ENCODE assay signal across 10 mouse cellular contexts in the genomic region with DNA sequence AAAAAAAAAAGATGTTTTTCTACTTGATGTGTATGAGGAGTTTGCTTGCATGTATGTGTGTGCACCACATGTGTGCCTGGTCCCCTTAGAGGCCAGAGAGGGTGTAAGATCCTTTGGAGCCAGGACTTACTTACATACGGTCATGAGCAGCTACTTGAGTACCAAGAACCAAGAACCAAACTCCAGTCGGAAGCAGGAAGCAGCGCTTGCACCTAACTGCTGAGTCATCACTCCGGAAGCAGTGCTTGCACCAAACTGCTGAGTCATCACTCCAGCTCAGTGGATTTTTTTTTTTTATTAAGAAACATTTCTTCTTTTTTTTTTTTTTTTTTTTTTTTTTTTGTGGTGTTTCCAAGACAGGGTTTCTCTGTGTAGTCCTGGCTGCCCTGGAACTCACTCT. TPM values are rescaled to one million over a fixed set of nuclear protein-coding genes. Genes with fewer than 3 reads are reported as not detected.
DNase-seq lines count a peak whose midpoint lies in the region; ATAC-seq lines count a peak whose summit lies in the region.
"Had no signal": no experiment of that assay in that cellular context is flagged by ENCODE, and none has a peak within 500 bp of the region (broad histone marks: within the 10 kb centered on the region; RNA-seq: fewer than 3 reads in every experiment).

No protein-coding gene starts in this region.

- no peak overlapping the region for H3K9ac ChIP-seq in liver, embryonic 11.5 days (ENCODE audit: low read depth, low read length)
- H3K9ac ChIP-seq: forebrain, embryonic 15.5 days had no signal

- no peaks in the 10 kb centered on the region for H3K27me3 ChIP-seq in liver, embryonic 11.5 days (replicated peaks; ENCODE audit: control insufficient read depth, insufficient read depth, low read length)
- H3K27me3 ChIP-seq: forebrain, embryonic 15.5 days had no signal

- no peaks in the 10 kb centered on the region for H3K9me3 ChIP-seq in liver, embryonic 11.5 days (ENCODE audit: control insufficient read depth, low read length)
- H3K9me3 ChIP-seq: forebrain, embryonic 15.5 days had no signal

- DNase-seq in liver: peak; percentile 61
- no peak for DNase-seq in liver, embryonic 11.5 days (ENCODE audit: low spot score)
- peak; percentile 78 for DNase-seq in NIH3T3 (ENCODE audit: low read depth)
- DNase-seq in mesoderm, embryonic 11.5 days (ENCODE audit: low read depth, low spot score): peak; percentile 50
- DNase-seq in left cerebral cortex, adult 9 months (ENCODE audit: low spot score in 2 of 2): no peak
- DNase-seq in frontal cortex, postnatal 14 days (ENCODE audit: low spot score in 2 of 2): no peak
- DNase-seq in spleen, adult 12 weeks (ENCODE audit: low spot score): no peak
- DNase-seq: left cerebral cortex, postnatal 4 days had no signal

- H3K4me2 ChIP-seq in liver, embryonic 11.5 days: no peak overlapping the region
- H3K4me2 ChIP-seq: forebrain, embryonic 15.5 days had no signal

- no peak overlapping the region for H3K4me3 ChIP-seq in liver, embryonic 11.5 days (ENCODE audit: low read depth, low read length)
- H3K4me3 ChIP-seq: forebrain, embryonic 15.5 days had no signal

- H3K27ac ChIP-seq in liver, embryonic 11.5 days (ENCODE audit: low read depth, low read length): no peak overlapping the region
- H3K27ac ChIP-seq: forebrain, embryonic 15.5 days had no signal

- ATAC-seq in liver, embryonic 11.5 days (replicated peaks; ENCODE audit: low FRiP score): no peak
- peak; percentile 96 for ATAC-seq in granulocyte monocyte progenitor cell, adult 5-6 weeks (replicated peaks; ENCODE audit: poor library complexity, severe bottlenecking)
- ATAC-seq: forebrain, embryonic 15.5 days had no signal

- peaks cover 3% of the 10 kb centered on the region; the same call in 1 of the 2 replicates for H3K4me1 ChIP-seq in liver, embryonic 11.5 days (replicated peaks; ENCODE audit: control insufficient read depth, insufficient read depth, low read length)

- no peaks in the 10 kb centered on the region for H3K36me3 ChIP-seq in liver, embryonic 11.5 days (ENCODE audit: control insufficient read depth, insufficient read depth, low read length)
- H3K36me3 ChIP-seq: forebrain, embryonic 15.5 days had no signal

- WGBS in liver, embryonic 11.5 days: 49% methylated on average over 4 of the region's 4 CpGs

RNA-seq across cellular contexts. Expression of a gene that starts 27.4 kb away (rescaled TPM):
- polyA plus RNA-seq in liver, embryonic 11.5 days (2014; fragmentation: Nextera tagmentation; extraction: Ambion mirVana): 0.22 and 0.29 TPM in 2 replicates
- total RNA-seq in granulocyte monocyte progenitor cell, adult 5-6 weeks (2014; fragmentation: Nextera tagmentation): not detected in 2 replicates
- total RNA-seq in granulocyte monocyte progenitor cell, adult 5-6 weeks (2017): 0.22 TPM in 1 of 2 replicates, not detected in the other

RNA-seq across cellular contexts. Expression of a gene that starts 33.7 kb away (rescaled TPM):
- polyA plus RNA-seq in liver, embryonic 11.5 days (2014; fragmentation: Nextera tagmentation; extraction: Ambion mirVana): 8.4 and 10.9 TPM in 2 replicates
- 18.0 and 19.5 TPM in 2 replicates for total RNA-seq in granulocyte monocyte progenitor cell, adult 5-6 weeks (2014; fragmentation: Nextera tagmentation)
- total RNA-seq in granulocyte monocyte progenitor cell, adult 5-6 weeks (2017): 5.2 and 8.7 TPM in 2 replicates

RNA-seq across cellular contexts. Expression of a gene that starts 56.7 kb away (rescaled TPM):
- 0.22 and 0.75 TPM in 2 replicates for polyA plus RNA-seq in liver, embryonic 11.5 days (2014; fragmentation: Nextera tagmentation; extraction: Ambion mirVana)
- not detected in 2 replicates for total RNA-seq in granulocyte monocyte progenitor cell, adult 5-6 weeks (2014; fragmentation: Nextera tagmentation)
- total RNA-seq in granulocyte monocyte progenitor cell, adult 5-6 weeks (2017): 0.09 and 0.26 TPM in 2 replicates

Comparison
In these comparisons a context has a peak if more than half of its experiments do, and no peak if none do; other contexts are left out.
1. DNase-seq: peak in liver (single experiment), NIH3T3 (single experiment) and mesoderm, embryonic 11.5 days (single experiment); none in liver, embryonic 11.5 days (single experiment), left cerebral cortex, adult 9 months (0 of 2), frontal cortex, postnatal 14 days (0 of 2) and spleen, adult 12 weeks (single experiment).